Mouse (Mus musculus) right cerebral cortex, postnatal 25 days (tissue): ENCODE results near the gene Gm498.

Experiments used
- DNase-seq: peaks from one replicate; pipeline ENCODE4 v3.0.0; 2022

Gm498 gene

GRCm38 (mm10) chr7:143866538-143866937, at the start of gene Gm498:
Gm498 (plus strand) TSS chr7:143866838.
- no peak for DNase-seq

- DNase-seq = no peak
These were observed 47.4 kb upstream of the Gm498 start for GRCm38 (mm10) chr7:143819201-143819600.

DNA sequence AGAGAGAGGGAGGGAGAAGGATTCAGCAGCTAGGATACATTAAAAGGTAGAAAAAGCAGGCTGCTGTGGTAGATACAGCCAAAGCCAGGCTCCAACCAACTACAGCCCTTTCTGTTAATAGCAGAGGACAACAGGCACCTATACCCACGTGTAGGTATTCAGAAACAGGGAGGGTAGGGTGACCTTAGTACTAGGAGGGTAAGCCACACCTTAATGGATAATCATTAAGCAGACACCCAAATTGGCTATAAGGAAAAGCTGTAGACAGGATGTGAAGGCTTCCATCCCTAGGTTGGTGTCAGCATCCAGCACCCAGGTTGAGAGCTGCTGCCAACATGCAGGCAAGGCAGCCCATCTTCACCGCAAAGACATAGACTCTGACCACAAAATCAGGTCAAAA, 45.4 kb upstream of the Gm498 start:
- DNase-seq = no peak

- peak; percentile 99 for DNase-seq
These were observed 44.0 kb upstream of the Gm498 start, which contains the start of the genes Nadsyn1 and Dhcr7 for GRCm38 (mm10) chr7:143822375-143823265. Nadsyn1 (minus strand) TSS chr7:143822849. Dhcr7 (plus strand) TSS chr7:143823145.

- DNase-seq = no peak
These were observed 43.4 kb upstream of the Gm498 start for GRCm38 (mm10) chr7:143823266-143823605.

DNA sequence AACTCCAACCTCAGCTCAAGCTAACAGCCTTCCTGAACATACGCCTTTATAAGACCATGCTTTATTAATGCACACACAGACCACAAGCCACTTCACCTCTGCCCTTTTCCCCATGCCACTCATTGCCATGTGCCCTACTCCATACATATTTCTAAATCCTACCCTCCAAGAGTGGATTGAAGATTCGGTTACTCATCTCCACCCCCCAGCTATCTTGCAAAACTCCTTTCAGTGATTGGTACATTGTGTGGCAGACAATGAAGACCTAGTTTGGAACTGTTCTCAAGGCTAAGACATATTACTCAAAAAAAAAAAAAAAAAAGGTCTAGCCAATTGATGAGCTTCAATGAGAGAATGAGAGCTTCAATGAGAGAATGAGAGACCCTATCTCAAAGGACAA, 39.7 kb upstream of the Gm498 start:
- no peak for DNase-seq

- DNase-seq = peak; percentile 96
These were observed 36.9 kb upstream of the Gm498 start for GRCm38 (mm10) chr7:143829504-143830331.

GRCm38 (mm10) chr7:143830399-143830798, 36.2 kb upstream of the Gm498 start:
- DNase-seq = no peak

- no peak for DNase-seq
These were observed 34.4 kb upstream of the Gm498 start for GRCm38 (mm10) chr7:143832196-143832595.

DNA sequence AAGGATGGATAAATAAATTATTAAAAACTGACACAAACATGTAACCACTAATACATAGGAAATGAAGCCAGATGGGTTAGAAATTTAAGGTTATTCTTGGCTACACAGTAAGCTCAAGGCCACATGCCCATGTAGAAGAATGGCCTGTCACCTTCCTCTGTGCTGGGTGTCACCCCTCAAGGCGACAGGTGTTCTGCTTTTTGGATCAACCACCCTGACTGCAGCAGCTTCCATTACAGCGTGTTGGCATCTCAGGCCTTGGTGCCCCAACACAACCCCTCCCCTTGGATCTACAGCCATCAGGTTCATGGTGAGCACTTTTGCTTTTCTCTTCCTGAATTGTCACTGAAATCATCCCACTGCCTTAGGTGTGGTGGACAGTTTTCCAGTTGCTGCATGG, 34.0 kb upstream of the Gm498 start:
- no peak for DNase-seq

DNA sequence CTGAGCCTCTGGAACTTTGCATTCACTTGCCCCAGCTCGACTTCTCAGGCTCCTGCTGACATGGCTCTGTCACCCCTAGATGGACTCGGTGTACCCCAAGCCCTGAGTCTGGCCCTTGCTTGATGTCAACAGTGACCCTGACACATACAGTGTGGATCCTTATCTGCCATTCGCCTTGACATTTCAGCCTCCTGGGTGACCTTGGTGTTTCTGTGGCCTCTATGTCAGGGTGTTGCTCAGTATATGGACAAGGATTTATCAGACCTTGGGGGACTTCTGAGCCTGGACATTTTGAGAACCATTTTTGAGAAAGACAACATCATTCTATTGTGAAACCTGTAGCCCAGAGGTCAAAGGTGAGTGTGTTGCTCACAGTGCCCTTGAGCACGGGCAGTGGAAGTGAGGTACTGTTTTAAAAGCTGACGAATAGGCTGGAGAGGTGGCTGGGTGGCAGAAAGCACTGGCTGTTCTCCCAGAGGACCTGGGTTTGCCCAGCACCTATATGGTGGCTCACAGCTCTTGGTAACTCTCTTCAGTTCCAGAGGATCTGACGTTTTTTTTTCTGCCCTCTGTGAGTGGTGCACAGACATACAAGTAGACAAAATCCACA, 33.0 kb upstream of the Gm498 start:
- no peak for DNase-seq

GRCm38 (mm10) chr7:143834316-143834715, 32.3 kb upstream of the Gm498 start:
- no peak for DNase-seq

- DNase-seq = no peak
These were observed 31.7 kb upstream of the Gm498 start for GRCm38 (mm10) chr7:143834972-143835371.

DNA sequence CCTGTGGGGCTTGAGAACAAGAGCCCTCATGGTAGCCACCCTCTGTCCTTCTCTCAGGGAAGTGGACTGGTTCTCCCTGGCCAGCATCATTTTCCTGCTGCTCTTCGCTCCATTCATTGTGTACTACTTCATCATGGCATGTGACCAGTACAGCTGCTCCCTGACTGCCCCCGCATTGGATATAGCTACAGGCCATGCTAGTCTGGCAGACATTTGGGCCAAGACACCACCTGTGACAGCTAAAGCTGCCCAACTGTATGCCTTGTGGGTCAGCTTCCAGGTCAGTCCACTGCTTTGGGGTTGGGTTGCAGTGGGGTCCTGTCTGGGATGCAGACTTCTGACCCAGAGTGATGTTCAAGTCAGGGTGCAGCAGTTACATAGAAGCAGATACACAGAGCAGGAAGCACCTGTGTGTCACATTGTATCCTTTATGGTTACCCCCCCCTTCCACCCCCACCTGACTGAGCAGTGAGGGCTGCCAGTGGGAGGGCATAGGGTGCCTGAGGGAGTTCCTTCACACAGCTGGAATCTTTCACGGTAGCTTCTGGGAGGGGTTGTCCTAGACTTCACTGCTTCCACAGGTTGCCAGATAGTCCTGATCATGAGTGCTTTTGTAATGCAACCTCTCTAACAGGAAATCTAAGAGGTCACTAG, 28.8 kb upstream of the Gm498 start:
- DNase-seq = no peak

GRCm38 (mm10) chr7:143840121-143840520, 26.5 kb upstream of the Gm498 start:
- no peak for DNase-seq

GRCm38 (mm10) chr7:143841301-143841700, 25.3 kb upstream of the Gm498 start:
- no peak for DNase-seq

- DNase-seq = no peak
These were observed 18.4 kb upstream of the Gm498 start for GRCm38 (mm10) chr7:143848127-143848767.

DNA sequence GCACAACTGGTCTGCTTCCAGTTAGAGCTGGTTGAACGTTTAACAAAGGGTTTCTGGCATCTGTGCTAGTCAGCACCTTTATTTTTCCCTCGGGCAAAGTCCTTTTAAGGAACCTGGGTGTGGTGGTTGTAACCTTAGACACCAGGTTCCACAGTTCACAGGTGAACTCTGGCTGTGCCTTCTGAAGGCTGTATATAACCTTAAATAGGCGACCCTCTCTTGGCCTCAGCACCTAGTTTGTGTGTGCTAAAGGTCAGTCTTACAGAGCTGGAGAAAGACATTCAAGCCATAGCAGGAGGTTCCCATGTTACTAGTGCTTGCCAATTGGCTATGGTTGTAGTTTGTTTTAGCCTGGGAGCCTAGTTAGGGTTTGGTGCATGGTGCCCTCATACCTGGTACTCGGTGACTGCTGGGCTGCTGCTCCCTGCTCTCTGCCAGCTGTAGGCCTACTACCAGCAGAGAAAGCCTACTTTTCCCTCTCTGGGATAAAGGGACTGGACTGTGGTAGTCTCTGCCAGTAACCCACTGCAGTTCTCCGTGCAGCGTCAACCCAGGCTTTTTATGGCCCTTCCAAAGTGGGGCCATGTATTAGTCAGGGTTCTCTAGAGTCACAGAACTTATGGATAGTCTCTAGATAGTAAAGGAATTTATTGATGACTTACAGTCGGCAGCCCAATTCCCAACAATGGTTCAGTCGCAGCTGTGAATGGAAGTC, 17.7 kb upstream of the Gm498 start:
- DNase-seq = no peak

GRCm38 (mm10) chr7:143868874-143869273, 2.2 kb downstream of the Gm498 start:
- no peak for DNase-seq

- no peak for DNase-seq
These were observed 17.1 kb downstream of the Gm498 start for GRCm38 (mm10) chr7:143883717-143884116.

DNA sequence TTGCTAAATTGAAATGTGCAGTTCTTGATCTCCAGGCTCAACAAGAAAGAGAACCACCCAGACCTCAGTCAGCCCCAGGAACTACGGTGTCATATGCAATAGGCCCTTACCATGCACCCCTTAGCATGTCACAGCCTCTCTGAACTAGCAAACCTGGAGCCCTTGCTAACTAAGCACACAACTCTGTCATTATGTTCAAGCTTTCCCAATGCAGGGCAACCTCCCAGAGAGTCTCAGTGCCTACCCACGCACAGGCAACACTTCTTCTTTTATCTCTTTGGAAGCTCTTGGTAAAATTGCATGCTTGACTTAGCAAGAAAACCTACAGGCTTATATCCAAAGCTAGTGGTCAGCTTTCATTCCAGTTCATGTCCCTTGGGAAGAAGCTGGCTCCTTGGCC, 24.5 kb downstream of the Gm498 start:
- no peak for DNase-seq

- no peak for DNase-seq
These were observed 25.7 kb downstream of the Gm498 start for GRCm38 (mm10) chr7:143892361-143892760.
